Mouse (Mus musculus) hindbrain, postnatal 0 days (tissue): ENCODE data around the gene Upk2. TPM values are rescaled to one million over a fixed set of nuclear protein-coding genes. Genes with fewer than 3 reads are reported as not detected.
A peak's percentile ranks its signal among the peaks of the same experiment; 100 is the strongest.
"Not testable (repeated sequence)": the region's sequence is repeated elsewhere in the genome, so short reads cannot be mapped to it uniquely, and the experiment has no call there.

Source experiments
- ATAC-seq: fragments of 200-750 bp; cut with Nextera tagmentation; 2 replicates; pipeline ENCODE4 v1.8.0; 2017; ENCODE audit warnings: mild to moderate bottlenecking, moderate TSS enrichment, moderate library complexity
- DNase-seq: peaks from one replicate; pipeline ENCODE4 v3.0.0-alpha.2; 2015; ENCODE audit warnings: low spot score
- H3K27ac ChIP-seq: fragments of 300-500 bp; sonication (generic); 2 replicates; pipeline ENCODE4 v1.5.1; 2014; ENCODE audit warnings: mild to moderate bottlenecking
- H3K27me3 ChIP-seq: fragments of 300-500 bp; sonication (generic); 2 replicates; pipeline ENCODE4 v1.6.1; 2014; ENCODE audit warnings: low read length, mixed read lengths; ENCODE audit not compliant: insufficient read depth
- H3K36me3 ChIP-seq: fragments of 300-500 bp; sonication (generic); 2 replicates; pipeline ENCODE4 v1.6.1; 2014; ENCODE audit warnings: low read length, mixed read lengths; ENCODE audit not compliant: insufficient read depth
- H3K4me1 ChIP-seq: fragments of 300-500 bp; sonication (generic); 2 replicates; pipeline ENCODE4 v1.6.1; 2014; ENCODE audit warnings: antibody characterized with exemption, low read length, mixed read lengths; ENCODE audit not compliant: insufficient read depth
- H3K4me2 ChIP-seq: fragments of 300-500 bp; sonication (generic); 2 replicates; pipeline ENCODE4 v1.6.1; 2014; ENCODE audit warnings: low read depth, mild to moderate bottlenecking, low read length, moderate library complexity, mixed read lengths
- H3K4me3 ChIP-seq: fragments of 300-500 bp; sonication (generic); 2 replicates; pipeline ENCODE4 v1.5.1; 2014; ENCODE audit warnings: low read length
- H3K9ac ChIP-seq: fragments of 300-500 bp; sonication (generic); replicated peaks from 2 replicates; pipeline ENCODE4 v1.6.1; 2014; ENCODE audit warnings: mild to moderate bottlenecking, low read length, moderate library complexity, mixed read lengths
- H3K9me3 ChIP-seq: fragments of 300-500 bp; sonication (generic); 2 replicates; pipeline ENCODE4 v1.6.1; 2016; ENCODE audit warnings: low read length, mixed read lengths
- CTCF ChIP-seq: IDR thresholded peaks from 2 replicates; pipeline ENCODE4 v1.5.1; 2016; ENCODE audit warnings: antibody characterized with exemption, control low read depth, low read depth
- WGBS: fragments of 180-500 bp; shearing (Covaris S2); extraction: QIAGEN DNeasy Blood & Tissue Kit; methylation state at CpG from one replicate; pipeline ENCODE4 v1.1.7; 2014; 5-methylcytosine and 5-hydroxymethylcytosine counted together
- polyA plus RNA-seq: library from polyadenylated mRNA; unstranded; fragments of >200 nt; fragmentation: Nextera tagmentation; extraction: Ambion mirVana; gene quantifications from 2 replicates; pipeline ENCODE4 v1.2.1, GENCODE M21; 2015
- total RNA-seq: library from RNA; depleted of rRNA; stranded (reverse); fragments of >200 nt; gene quantifications from 2 replicates; pipeline ENCODE4 v1.2.3, GENCODE M21; 2014; rRNA removed

The Upk2 gene
- total and polyA plus RNA-seq, 2 experiments from 2014 or later, result not detected

DNA sequence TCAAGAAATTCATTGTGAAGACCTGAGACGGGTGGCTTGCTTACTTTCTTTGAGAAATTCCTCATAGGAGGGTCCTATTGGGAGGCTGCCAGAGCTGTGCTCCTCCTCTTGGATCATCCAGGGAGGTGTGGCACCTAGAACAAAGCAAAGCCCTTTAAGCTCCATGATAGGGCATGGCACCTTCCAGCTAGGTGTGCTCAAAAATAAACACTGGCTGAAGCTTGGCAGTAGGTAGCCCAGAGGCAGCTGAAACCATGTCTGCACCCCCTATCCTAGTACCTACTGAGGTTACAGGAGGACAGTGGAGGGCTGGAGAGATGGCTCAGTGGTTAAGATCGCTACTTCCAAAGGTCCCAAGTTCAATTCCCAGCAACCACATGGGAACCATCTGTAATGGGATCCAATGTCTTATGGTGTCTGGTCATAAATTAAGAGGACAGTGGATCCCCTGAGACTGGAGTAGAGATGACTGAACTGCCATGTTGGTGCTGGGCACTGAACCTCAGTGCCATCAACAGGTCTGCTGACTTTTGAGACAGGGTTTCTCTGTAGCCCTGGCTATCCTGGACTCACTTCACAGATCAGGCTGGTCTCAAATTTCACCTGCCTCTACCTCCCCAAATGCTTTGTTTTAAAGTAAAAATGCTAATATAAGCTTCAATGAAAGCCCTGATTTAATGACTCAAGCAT, 44.0 kb downstream of the Upk2 start:
- no peaks in the 10 kb centered on the region for H3K27me3 ChIP-seq
- no peak overlapping the region for H3K4me2 ChIP-seq
- no peak overlapping the region for H3K27ac ChIP-seq
- H3K36me3 ChIP-seq, result peaks cover 48% of the 10 kb centered on the region
- no peak for TF ChIP-seq CTCF
- 82% methylated on average over 2 of the region's 2 CpGs for WGBS
- ATAC-seq (no peak), DNase-seq (no peak)
- H3K9me3 ChIP-seq, result no peaks in the 10 kb centered on the region
- H3K9ac ChIP-seq, result no peak overlapping the region
- no peak overlapping the region for H3K4me3 ChIP-seq
- no peaks in the 10 kb centered on the region for H3K4me1 ChIP-seq

DNA sequence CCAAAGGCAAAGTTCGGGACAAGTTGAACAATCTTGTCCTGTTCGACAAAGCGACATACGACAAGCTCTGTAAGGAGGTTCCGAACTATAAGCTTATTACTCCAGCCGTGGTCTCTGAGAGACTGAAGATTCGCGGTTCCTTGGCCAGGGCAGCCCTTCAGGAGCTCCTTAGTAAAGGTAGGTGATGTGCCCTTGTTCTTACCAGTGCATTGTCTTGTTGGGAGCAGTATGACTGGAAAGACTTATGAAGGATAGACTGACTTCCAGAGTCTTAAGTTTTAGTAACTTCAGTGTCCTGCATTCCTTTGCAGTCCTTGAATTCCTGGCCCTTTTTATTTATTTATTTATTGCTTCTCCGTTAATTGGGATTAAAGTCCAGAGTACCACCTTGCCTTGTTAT, 46.1 kb downstream of the Upk2 start:
- H3K36me3 ChIP-seq, result peaks cover 60% of the 10 kb centered on the region
- ATAC-seq, result not testable (repeated sequence)

DNA sequence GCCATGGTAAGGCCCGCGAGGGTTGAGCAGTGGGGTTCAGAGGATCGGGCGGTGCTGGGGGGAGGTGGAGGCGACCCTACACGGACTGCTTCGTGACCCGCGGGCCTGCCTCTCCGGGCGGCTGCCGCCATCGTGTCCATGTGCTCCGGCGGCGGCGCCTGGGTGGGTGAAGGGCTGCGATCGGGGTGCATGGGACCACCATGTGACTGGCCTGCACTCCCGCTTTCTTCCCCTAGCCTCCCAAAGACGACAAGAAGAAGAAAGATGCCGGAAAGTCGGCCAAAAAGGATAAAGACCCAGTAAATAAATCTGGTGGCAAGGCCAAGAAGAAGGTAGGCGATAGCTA, 47.1 kb downstream of the Upk2 start:
- DNase-seq, result no peak
- no peaks in the 10 kb centered on the region for H3K9me3 ChIP-seq
- H3K4me2 ChIP-seq, result peak overlapping the region; percentile 64
- under 1% methylated on average over 24 of the region's 24 CpGs for WGBS
- ATAC-seq, result peak; percentile 53; the same call in 1 of the 2 replicates
- no peaks in the 10 kb centered on the region for H3K27me3 ChIP-seq
- peak overlapping the region; percentile 83 for H3K9ac ChIP-seq
- H3K36me3 ChIP-seq, result peaks cover 57% of the 10 kb centered on the region
- H3K4me3 ChIP-seq, result peak overlapping the region; percentile 80
- TF ChIP-seq CTCF, result no peak
- no peaks in the 10 kb centered on the region; the same call in 1 of the 2 replicates for H3K4me1 ChIP-seq
- H3K27ac ChIP-seq, result peak overlapping the region; percentile 96

More for the DNA sequence above, 46.1 kb downstream of the Upk2 start:
- not testable (repeated sequence) for H3K27ac ChIP-seq, H3K9me3 ChIP-seq, H3K27me3 ChIP-seq, H3K9ac ChIP-seq, H3K4me1 ChIP-seq, DNase-seq
- H3K4me2 ChIP-seq, result peak overlapping the region; percentile 64
- 80% methylated on average over 9 of the region's 9 CpGs for WGBS
- H3K4me3 ChIP-seq, result peak overlapping the region; percentile 80

DNA sequence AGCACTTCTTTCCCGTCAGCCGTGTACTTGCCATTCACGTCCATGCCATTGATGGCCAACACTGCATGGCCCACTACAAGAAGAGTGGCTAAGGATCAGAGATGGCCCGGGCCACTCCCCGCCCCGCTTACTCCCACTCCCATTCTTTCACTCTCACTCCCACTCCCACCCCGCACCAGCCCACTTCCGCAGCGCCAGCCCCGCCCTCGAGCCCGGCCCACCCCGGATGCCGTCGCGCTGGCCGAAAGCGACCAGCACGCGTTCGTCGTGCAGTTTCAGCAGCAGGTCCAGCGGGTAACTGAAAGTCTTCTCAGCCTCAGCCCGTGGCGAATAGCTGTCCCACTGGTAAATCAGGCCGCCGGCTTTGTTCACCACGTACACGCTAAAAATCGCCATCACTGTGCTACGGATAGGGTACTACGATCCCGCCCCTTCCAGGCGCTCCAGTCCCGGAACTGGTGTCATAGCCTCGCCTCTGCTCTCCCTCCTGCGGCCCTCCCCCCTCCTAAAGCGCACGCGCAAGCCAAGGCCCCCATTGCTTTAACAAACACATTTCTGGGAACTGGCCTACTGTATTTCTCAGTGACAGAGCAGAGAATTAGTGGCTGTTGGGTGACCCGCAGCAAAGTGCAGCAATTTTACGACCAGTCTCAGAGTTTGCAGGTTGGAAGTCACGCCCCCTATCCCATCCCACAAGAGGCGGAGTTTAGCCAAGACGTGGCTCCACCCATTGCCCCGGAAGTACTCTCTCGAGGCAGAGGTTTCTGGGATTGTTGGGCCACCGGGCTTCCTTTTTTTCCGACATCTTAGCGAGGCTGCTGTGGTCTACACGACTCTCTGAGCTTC, 47.6 kb downstream of the Upk2 start, which contains the start of the genes Rps25 and Trappc4:
Gene Rps25 (plus strand): TSS at position 234 of the 846 bp plus-strand sequence.
Gene Trappc4 (minus strand): TSS at position 695 of the 846 bp plus-strand sequence.
- ATAC-seq, result peak; percentile 98
- TF ChIP-seq CTCF, result peak; percentile 7; the same call in 1 of the 2 replicates
- H3K9me3 ChIP-seq, result no peaks in the 10 kb centered on the region
- peak within 1 kb of the TSS; percentile 96 for H3K27ac ChIP-seq
- H3K4me3 ChIP-seq, result peak within 1 kb of the TSS; percentile 80
- H3K27me3 ChIP-seq, result no peaks in the 10 kb centered on the region
- no peaks in the 10 kb centered on the region; the same call in 1 of the 2 replicates for H3K4me1 ChIP-seq
- peaks cover 57% of the 10 kb centered on the region for H3K36me3 ChIP-seq
- H3K4me2 ChIP-seq, result peak within 1 kb of the TSS; percentile 64
- WGBS, result under 1% methylated on average over 51 of the region's 51 CpGs
- H3K9ac ChIP-seq, result peak within 1 kb of the TSS; percentile 83
- DNase-seq, result peak; percentile 98

DNA sequence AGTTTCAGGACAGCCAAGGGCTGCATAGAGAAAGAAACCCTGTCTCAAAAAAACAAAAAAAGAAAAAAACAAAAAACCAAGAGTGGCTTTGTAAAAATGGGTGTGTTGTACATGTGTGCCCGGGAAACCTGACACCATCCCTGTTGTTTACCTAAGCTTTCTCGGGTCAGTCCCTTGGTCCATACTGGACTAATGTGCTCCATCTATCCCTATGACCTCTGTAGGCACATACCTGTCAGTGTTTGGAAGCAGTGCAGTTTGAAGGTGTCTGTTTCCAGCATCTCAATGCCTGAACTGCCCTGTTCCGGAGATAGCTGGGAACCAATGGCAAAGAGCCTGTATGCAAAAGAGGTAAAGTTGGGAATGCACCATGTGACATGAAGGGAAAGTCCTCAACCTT, 49.8 kb downstream of the Upk2 start:
- WGBS, result 83% methylated on average over 3 of the region's 3 CpGs
- H3K27ac ChIP-seq, result no peak overlapping the region
- no peaks in the 10 kb centered on the region for H3K27me3 ChIP-seq

More for the DNA sequence above, 49.8 kb downstream of the Upk2 start:
- Histone ChIP-seq H3K4me2 (no peak overlapping the region), H3K9me3 (no peaks in the 10 kb centered on the region), H3K4me1 (no peaks in the 10 kb centered on the region; the same call in 1 of the 2 replicates), H3K4me3 (no peak overlapping the region), H3K9ac (no peak overlapping the region), H3K36me3 (peaks cover 56% of the 10 kb centered on the region)
- ATAC-seq (no peak), DNase-seq (no peak)
- TF ChIP-seq CTCF, result no peak

Other genes starting within 250 kb of the Upk2 start
- gene Cbl, start 220.9 kb downstream of the Upk2 start, total RNA-seq, result 24.2 and 30.5 TPM in 2 replicates
- gene Cbl, start 220.9 kb downstream of the Upk2 start, polyA plus RNA-seq, result 13.2 and 14.3 TPM in 2 replicates
- 1.0 TPM in 1 of 2 replicates, not detected in the other for gene Ccdc153, start 214.3 kb downstream of the Upk2 start, total RNA-seq
- 2.2 and 2.6 TPM in 2 replicates for gene Ccdc153, start 214.3 kb downstream of the Upk2 start, polyA plus RNA-seq
- 0.31 TPM in 1 of 2 replicates, not detected in the other for gene Pdzd3, start 203.5 kb downstream of the Upk2 start, total RNA-seq
- 0.13 and 0.34 TPM in 2 replicates for gene Pdzd3, start 203.5 kb downstream of the Upk2 start, polyA plus RNA-seq
- 5.7 and 12.7 TPM in 2 replicates for gene Nlrx1, start 186.4 kb downstream of the Upk2 start, total RNA-seq
- 5.1 and 6.9 TPM in 2 replicates for gene Nlrx1, start 186.4 kb downstream of the Upk2 start, polyA plus RNA-seq
- 59.1 and 69.6 TPM in 2 replicates for gene Abcg4, start 166.4 kb downstream of the Upk2 start, total RNA-seq
- gene Abcg4, start 166.4 kb downstream of the Upk2 start, polyA plus RNA-seq, result 21.0 and 24.1 TPM in 2 replicates
- 28.4 and 38.6 TPM in 2 replicates for gene Hinfp, start 149.3 kb downstream of the Upk2 start, total RNA-seq
- gene Hinfp, start 149.3 kb downstream of the Upk2 start, polyA plus RNA-seq, result 14.8 and 15.2 TPM in 2 replicates
- gene C2cd2l, start 134.7 kb downstream of the Upk2 start, total RNA-seq, result 50.5 and 55.6 TPM in 2 replicates
- gene C2cd2l, start 134.7 kb downstream of the Upk2 start, polyA plus RNA-seq, result 19.6 and 22.8 TPM in 2 replicates
- 16.4 and 24.6 TPM in 2 replicates for gene Dpagt1, start 129.0 kb downstream of the Upk2 start, total RNA-seq
- gene Dpagt1, start 129.0 kb downstream of the Upk2 start, polyA plus RNA-seq, result 30.9 and 34.9 TPM in 2 replicates
- 272 and 314 TPM in 2 replicates for gene H2afx, start 120.3 kb downstream of the Upk2 start, total RNA-seq
- 123 and 136 TPM in 2 replicates for gene H2afx, start 120.3 kb downstream of the Upk2 start, polyA plus RNA-seq
- 38.7 and 38.8 TPM in 2 replicates for gene Hmbs, start 110.7 kb downstream of the Upk2 start, total RNA-seq
- 64.3 and 67.3 TPM in 2 replicates for gene Hmbs, start 110.7 kb downstream of the Upk2 start, polyA plus RNA-seq
- gene Vps11, start 93.3 kb downstream of the Upk2 start, total RNA-seq, result 41.6 and 53.2 TPM in 2 replicates
- gene Vps11, start 93.3 kb downstream of the Upk2 start, polyA plus RNA-seq, result 39.3 and 39.9 TPM in 2 replicates
- gene Hyou1, start 75.5 kb downstream of the Upk2 start, total RNA-seq, result 60.6 and 95.7 TPM in 2 replicates
- gene Hyou1, start 75.5 kb downstream of the Upk2 start, polyA plus RNA-seq, result 15.5 and 17.4 TPM in 2 replicates
- gene Slc37a4, start 58.1 kb downstream of the Upk2 start, total RNA-seq, result 72.7 and 93.9 TPM in 2 replicates
- 40.2 and 40.3 TPM in 2 replicates for gene Slc37a4, start 58.1 kb downstream of the Upk2 start, polyA plus RNA-seq
- 190 and 229 TPM in 2 replicates for gene Rps25, start 47.8 kb downstream of the Upk2 start, total RNA-seq
- gene Rps25, start 47.8 kb downstream of the Upk2 start, polyA plus RNA-seq, result 1,650 and 1,709 TPM in 2 replicates
- 108 and 120 TPM in 2 replicates for gene Trappc4, start 47.4 kb downstream of the Upk2 start, total RNA-seq
- 293 and 307 TPM in 2 replicates for gene Trappc4, start 47.4 kb downstream of the Upk2 start, polyA plus RNA-seq
- gene Ccdc84, start 36.4 kb downstream of the Upk2 start, total RNA-seq, result 14.7 and 23.6 TPM in 2 replicates
- gene Ccdc84, start 36.4 kb downstream of the Upk2 start, polyA plus RNA-seq, result 26.0 and 31.1 TPM in 2 replicates
- gene Foxr1, start 13.8 kb downstream of the Upk2 start, total RNA-seq, result not detected in 2 replicates
- not detected in 2 replicates for gene Foxr1, start 13.8 kb downstream of the Upk2 start, polyA plus RNA-seq
- gene Bcl9l, start 27.8 kb upstream of the Upk2 start, total RNA-seq, result 32.7 and 44.5 TPM in 2 replicates
- 7.8 and 8.4 TPM in 2 replicates for gene Bcl9l, start 27.8 kb upstream of the Upk2 start, polyA plus RNA-seq
- not detected in 2 replicates for gene Cxcr5, start 106.9 kb upstream of the Upk2 start, total RNA-seq
- not detected in 2 replicates for gene Cxcr5, start 106.9 kb upstream of the Upk2 start, polyA plus RNA-seq
- gene Ddx6, start 149.9 kb upstream of the Upk2 start, total RNA-seq, result 52.9 and 56.2 TPM in 2 replicates
- gene Ddx6, start 149.9 kb upstream of the Upk2 start, polyA plus RNA-seq, result 22.3 and 22.7 TPM in 2 replicates
- gene Treh, start 218.3 kb upstream of the Upk2 start, total RNA-seq, result not detected in 2 replicates
- not detected in 2 replicates for gene Treh, start 218.3 kb upstream of the Upk2 start, polyA plus RNA-seq